Mouse (Mus musculus) brown adipose tissue, adult 24 weeks (tissue): Measurements from ENCODE around the gene Ceacam15. TPM values are rescaled to one million over a fixed set of nuclear protein-coding genes. Genes with fewer than 3 reads are reported as not detected.
"Not testable (repeated sequence)": the region's sequence is repeated elsewhere in the genome, so short reads cannot be mapped to it uniquely, and the experiment has no call there.

ENCODE experiments used
- H3K27ac ChIP-seq: fragments of 200-500 bp; replicated peaks from 2 replicates; pipeline ENCODE4 v1.5.1; 2012; ENCODE audit warnings: low read depth, mild to moderate bottlenecking, low read length
- H3K4me1 ChIP-seq: fragments of 200-500 bp; 2 replicates; pipeline ENCODE4 v1.6.1; 2012; ENCODE audit warnings: low read length, mixed read lengths; ENCODE audit not compliant: control insufficient read depth, insufficient read depth, insufficient read length
- H3K4me3 ChIP-seq: fragments of 200-500 bp; 2 replicates; pipeline ENCODE4 v1.5.1; 2012; ENCODE audit warnings: low read depth, mild to moderate bottlenecking, low read length, moderate library complexity; ENCODE audit not compliant: insufficient read depth
- polyA plus RNA-seq: library from polyadenylated mRNA; stranded (reverse); fragments of >200 nt; gene quantifications from 2 replicates; pipeline ENCODE4 v1.2.4, GENCODE M21; 2012; ENCODE audit not compliant: missing spikeins, insufficient read depth, insufficient read length

Ceacam15 gene
- polyA plus RNA-seq, 1 experiment = not detected

GRCm38 (mm10) chr7:16668331-16668930, 7.1 kb downstream of the Ceacam15 start:
- not testable (repeated sequence) for H3K4me1 ChIP-seq, H3K4me3 ChIP-seq, H3K27ac ChIP-seq

- H3K4me3 ChIP-seq = no peak overlapping the region
Measured at GRCm38 (mm10) chr7:16644260-16644659, 31.2 kb downstream of the Ceacam15 start.

DNA sequence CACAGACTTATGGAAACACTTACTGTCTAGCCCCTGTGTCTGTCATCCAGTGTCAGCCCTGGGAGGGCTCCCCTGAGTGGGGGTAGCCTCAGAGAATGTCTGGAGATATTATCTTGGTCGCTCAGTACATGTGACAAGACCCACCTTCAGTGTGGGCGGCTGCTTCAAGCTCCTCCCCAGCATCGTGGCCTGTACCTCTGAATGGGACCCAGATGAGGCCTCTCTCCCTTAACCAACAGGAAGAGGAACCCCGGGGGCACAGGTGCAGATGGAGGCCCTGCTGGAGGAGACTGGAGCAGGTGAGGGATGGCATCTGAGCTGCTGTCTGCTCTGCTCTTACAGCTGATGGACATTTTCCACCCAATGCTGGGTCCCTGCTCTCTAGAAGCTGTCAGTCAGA, 32.4 kb downstream of the Ceacam15 start:
- H3K27ac ChIP-seq, H3K4me1 ChIP-seq, H3K4me3 ChIP-seq: not testable (repeated sequence)

More at GRCm38 (mm10) chr7:16644260-16644659, 31.2 kb downstream of the Ceacam15 start:
- H3K4me1 ChIP-seq = no peaks in the 10 kb centered on the region
- no peak overlapping the region for H3K27ac ChIP-seq

- no peaks in the 10 kb centered on the region for H3K4me1 ChIP-seq
- H3K4me3 ChIP-seq = no peak overlapping the region
- H3K27ac ChIP-seq = no peak overlapping the region
Measured at GRCm38 (mm10) chr7:16639028-16639427, 36.5 kb downstream of the Ceacam15 start.

DNA sequence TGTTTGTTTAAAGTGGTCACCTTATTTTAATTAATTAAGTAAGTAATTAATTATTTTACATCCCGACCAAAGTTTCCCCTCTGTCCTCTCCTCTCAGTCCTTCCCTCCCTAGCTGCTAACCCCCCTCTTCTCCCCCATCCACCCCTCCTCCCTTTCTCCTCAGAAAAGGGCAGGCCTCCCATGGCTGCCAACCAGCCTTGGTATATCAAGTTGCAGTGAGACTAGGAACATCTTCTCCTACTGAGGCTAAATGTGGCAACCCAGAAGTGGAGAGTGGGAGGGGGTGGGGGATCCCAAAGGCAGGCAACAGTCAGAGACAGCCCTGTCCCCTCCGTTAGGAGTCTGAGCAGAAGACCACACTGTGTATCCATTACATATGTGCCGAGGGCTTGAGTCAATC, 40.4 kb downstream of the Ceacam15 start:
- H3K27ac ChIP-seq = no peak overlapping the region
- H3K4me1 ChIP-seq = no peaks in the 10 kb centered on the region
- no peak overlapping the region for H3K4me3 ChIP-seq

- H3K27ac ChIP-seq, H3K4me1 ChIP-seq, H3K4me3 ChIP-seq: not testable (repeated sequence)
Measured at GRCm38 (mm10) chr7:16633913-16634312, 41.6 kb downstream of the Ceacam15 start.

- no peak overlapping the region for H3K27ac ChIP-seq
- no peak overlapping the region for H3K4me3 ChIP-seq
- H3K4me1 ChIP-seq = no peaks in the 10 kb centered on the region
Measured at GRCm38 (mm10) chr7:16631932-16632331, 43.6 kb downstream of the Ceacam15 start.

- Histone ChIP-seq H3K4me1 (no peaks in the 10 kb centered on the region), H3K4me3 (no peak overlapping the region)
Measured at GRCm38 (mm10) chr7:16631025-16631424, 44.5 kb downstream of the Ceacam15 start.

DNA sequence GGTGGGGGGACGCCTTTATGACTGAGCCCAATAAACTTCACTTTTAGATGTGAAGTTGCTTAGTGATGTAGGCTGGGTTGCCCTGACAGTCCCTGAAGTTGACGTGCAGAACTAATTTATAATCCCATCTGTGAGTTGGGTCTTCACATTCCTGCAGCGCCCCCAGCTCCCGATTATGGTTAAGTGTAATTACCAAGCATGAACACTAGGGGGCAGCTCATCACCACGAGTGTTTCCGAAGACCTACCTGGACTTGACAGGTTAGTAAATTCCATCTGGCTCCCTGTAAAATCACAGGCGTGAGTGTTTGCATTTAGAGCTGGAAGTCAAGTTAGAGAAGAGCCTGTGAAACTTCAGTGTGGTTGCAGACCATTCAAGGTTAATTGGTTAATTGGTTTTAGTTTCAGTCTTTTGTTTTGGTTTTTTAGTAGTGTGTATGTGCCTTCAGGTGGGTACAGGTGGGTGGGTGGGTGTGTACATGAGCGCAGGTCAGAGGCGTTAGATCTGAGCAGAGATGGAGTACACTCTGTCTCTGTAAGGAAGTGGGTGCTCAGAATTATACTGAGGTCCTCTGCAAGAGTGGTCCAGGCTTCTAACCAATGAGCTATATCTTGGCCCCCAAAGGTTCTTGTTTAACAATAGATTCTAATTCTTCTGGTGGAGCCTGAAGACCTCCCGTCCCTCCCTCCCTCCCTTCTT, 45.8 kb downstream of the Ceacam15 start:
- Histone ChIP-seq H3K4me3 (no peak overlapping the region), H3K4me1 (no peaks in the 10 kb centered on the region), H3K27ac (no peak overlapping the region)

More at GRCm38 (mm10) chr7:16631025-16631424, 44.5 kb downstream of the Ceacam15 start:
- H3K27ac ChIP-seq = no peak overlapping the region

DNA sequence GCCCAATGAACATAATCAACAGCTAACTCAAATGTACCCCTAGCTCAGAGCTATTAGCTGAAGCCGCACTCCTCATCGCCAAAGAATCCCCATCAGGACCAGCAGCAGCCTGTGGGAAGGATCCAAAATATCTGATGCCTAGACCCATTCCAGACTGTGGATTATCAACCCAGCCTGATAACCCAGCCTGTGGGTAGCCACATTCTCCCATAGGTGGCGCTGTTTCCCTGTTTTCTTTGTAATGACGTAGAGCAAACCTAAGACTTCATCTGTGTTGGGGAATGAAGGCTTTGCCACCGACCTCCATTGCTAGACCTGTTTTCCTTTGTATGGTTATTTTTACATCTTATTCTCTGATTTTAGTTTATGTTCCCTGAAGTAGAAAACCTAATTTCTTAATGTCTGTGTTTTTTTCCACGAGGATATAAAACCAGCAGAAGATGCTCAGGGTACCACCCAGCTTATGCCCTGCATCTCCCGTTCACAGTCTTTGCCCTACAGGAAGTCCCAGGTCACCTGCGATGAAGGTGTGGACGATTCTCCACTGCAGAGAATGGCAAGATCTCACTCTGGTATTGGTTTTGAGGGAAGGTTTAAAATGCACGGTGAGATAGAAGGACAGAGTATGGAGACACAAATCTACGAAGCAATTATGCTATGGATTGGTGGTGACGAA, 47.3 kb downstream of the Ceacam15 start:
- Histone ChIP-seq H3K27ac (no peak overlapping the region), H3K4me3 (no peak overlapping the region), H3K4me1 (no peaks in the 10 kb centered on the region)

DNA sequence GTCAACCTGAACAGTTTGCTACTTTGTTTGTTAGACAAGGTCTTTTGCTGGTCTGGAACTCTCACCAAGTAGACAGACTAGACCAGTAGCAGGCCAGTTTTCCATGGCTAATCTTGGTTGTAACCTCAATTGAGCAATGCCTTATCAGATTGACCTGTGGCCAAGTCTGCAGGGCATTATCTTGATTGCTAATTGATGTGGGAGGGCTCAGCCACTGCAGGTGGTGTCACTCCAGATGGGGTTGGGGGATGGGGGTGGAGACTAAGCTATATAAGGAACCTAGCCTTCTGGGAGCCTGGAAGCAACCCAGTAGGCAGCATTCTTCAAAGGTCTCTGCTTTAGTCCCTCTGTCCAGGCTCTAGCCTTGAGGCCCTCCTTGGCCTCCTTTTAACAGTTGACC, 51.8 kb downstream of the Ceacam15 start:
- Histone ChIP-seq H3K4me3 (no peak overlapping the region), H3K27ac (no peak overlapping the region), H3K4me1 (no peaks in the 10 kb centered on the region)

DNA sequence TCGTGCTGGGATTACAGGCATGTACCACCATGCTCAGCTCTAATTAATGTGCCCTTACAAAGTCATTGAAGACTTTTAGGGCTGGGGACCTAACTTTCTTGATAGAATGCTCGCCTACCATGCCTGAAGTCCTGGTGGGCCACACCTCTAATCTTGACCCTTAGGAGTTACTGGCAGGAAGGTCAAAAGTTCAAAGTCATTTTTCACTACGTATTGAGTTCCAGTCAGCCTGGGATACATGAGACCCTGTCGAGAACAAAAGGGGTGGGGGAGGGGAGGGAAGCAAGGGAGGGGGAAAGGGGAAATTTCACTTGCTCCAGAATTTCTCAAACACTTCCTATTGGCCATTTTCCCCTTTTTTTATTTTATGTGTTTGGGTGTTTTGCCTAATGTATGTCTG, 52.4 kb downstream of the Ceacam15 start:
- Histone ChIP-seq H3K27ac (no peak overlapping the region), H3K4me1 (no peaks in the 10 kb centered on the region)

More for the DNA sequence above, 52.4 kb downstream of the Ceacam15 start:
- H3K4me3 ChIP-seq = no peak overlapping the region

Other genes with a start within 250 kb of the Ceacam15 start
- 58.0 and 62.4 TPM in 2 replicates for gene Tmem160, start 222.9 kb downstream of the Ceacam15 start, polyA plus RNA-seq
- not detected in 2 replicates for gene Npas1, start 198.0 kb downstream of the Ceacam15 start, polyA plus RNA-seq
- gene Arhgap35, start 60.7 kb downstream of the Ceacam15 start, polyA plus RNA-seq = 19.4 and 33.3 TPM in 2 replicates
- not detected in 2 replicates for gene Ceacam9, start 46.2 kb upstream of the Ceacam15 start, polyA plus RNA-seq
- 80.6 and 87.2 TPM in 2 replicates for gene Ap2s1, start 62.7 kb upstream of the Ceacam15 start, polyA plus RNA-seq
- gene Slc1a5, start 105.6 kb upstream of the Ceacam15 start, polyA plus RNA-seq = 297 and 414 TPM in 2 replicates
- gene Strn4, start 140.2 kb upstream of the Ceacam15 start, polyA plus RNA-seq = 19.4 and 21.5 TPM in 2 replicates
- gene Fkrp, start 141.0 kb upstream of the Ceacam15 start, polyA plus RNA-seq = 8.4 and 11.1 TPM in 2 replicates
- gene Prkd2, start 167.2 kb upstream of the Ceacam15 start, polyA plus RNA-seq = 8.5 and 11.3 TPM in 2 replicates
- 0.79 and 2.1 TPM in 2 replicates for gene Dact3, start 199.6 kb upstream of the Ceacam15 start, polyA plus RNA-seq
- not detected in 2 replicates for gene Gng8, start 216.1 kb upstream of the Ceacam15 start, polyA plus RNA-seq
- 1.9 and 2.8 TPM in 2 replicates for gene Ptgir, start 230.8 kb upstream of the Ceacam15 start, polyA plus RNA-seq
- gene Calm3, start 248.4 kb upstream of the Ceacam15 start, polyA plus RNA-seq = 210 and 222 TPM in 2 replicates